Mouse (Mus musculus) intestine, postnatal 0 days (tissue): Measurements from ENCODE around the gene Ccdc62. TPM values are rescaled to one million over a fixed set of nuclear protein-coding genes. Genes with fewer than 3 reads are reported as not detected.

Source experiments
- ATAC-seq: fragments of 200-750 bp; cut with Nextera tagmentation; 2 replicates; pipeline ENCODE4 v1.8.0; 2017; ENCODE audit warnings: mild to moderate bottlenecking, moderate TSS enrichment, moderate library complexity
- H3K27ac ChIP-seq: fragments of 300-500 bp; sonication (generic); 2 replicates; pipeline ENCODE4 v1.5.1; 2014; ENCODE audit warnings: mild to moderate bottlenecking, low read depth, low read length, moderate library complexity
- H3K27me3 ChIP-seq: fragments of 300-500 bp; sonication (generic); replicated peaks from 2 replicates; pipeline ENCODE4 v1.6.1; 2014; ENCODE audit warnings: low read length, mixed read lengths; ENCODE audit not compliant: control insufficient read depth, insufficient read depth
- H3K36me3 ChIP-seq: fragments of 300-500 bp; sonication (generic); 2 replicates; pipeline ENCODE4 v1.6.1; 2014; ENCODE audit warnings: mild to moderate bottlenecking, moderate library complexity; ENCODE audit not compliant: control insufficient read depth, insufficient read depth
- H3K4me1 ChIP-seq: fragments of 300-500 bp; sonication (generic); replicated peaks from 2 replicates; pipeline ENCODE4 v1.6.1; 2014; ENCODE audit warnings: antibody characterized with exemption, low read length, mixed read lengths; ENCODE audit not compliant: control insufficient read depth, insufficient read depth
- H3K4me2 ChIP-seq: fragments of 300-500 bp; sonication (generic); replicated peaks from 2 replicates; pipeline ENCODE4 v1.6.1; 2014; ENCODE audit warnings: low read depth, mild to moderate bottlenecking, moderate library complexity
- H3K4me3 ChIP-seq: fragments of 300-500 bp; sonication (generic); 2 replicates; pipeline ENCODE4 v1.5.1; 2014; ENCODE audit warnings: low read depth, low read length
- H3K9ac ChIP-seq: fragments of 300-500 bp; sonication (generic); 2 replicates; pipeline ENCODE4 v1.6.1; 2014; ENCODE audit warnings: mild to moderate bottlenecking, low read depth, low read length
- H3K9me3 ChIP-seq: fragments of 300-500 bp; sonication (generic); 2 replicates; pipeline ENCODE4 v1.6.1; 2016; ENCODE audit warnings: mixed run types; ENCODE audit not compliant: control insufficient read depth
- CTCF ChIP-seq: sonication (generic); IDR thresholded peaks from 2 replicates; pipeline ENCODE4 v1.5.1; 2016; ENCODE audit warnings: low read depth, mild to moderate bottlenecking, control low read depth, antibody characterized with exemption, moderate library complexity
- WGBS: fragments of 180-500 bp; shearing (Covaris S2); extraction: QIAGEN DNeasy Blood & Tissue Kit; methylation state at CpG from one replicate; pipeline ENCODE4 v1.1.7; 2014; 5-methylcytosine and 5-hydroxymethylcytosine counted together
- polyA plus RNA-seq: library from polyadenylated mRNA; unstranded; fragments of >200 nt; fragmentation: Nextera tagmentation; extraction: Ambion mirVana; gene quantifications from 2 replicates; pipeline ENCODE4 v1.2.1, GENCODE M21; 2015

Ccdc62 gene
- polyA plus RNA-seq, 1 experiment from 2014 or later: 3.8 TPM

GRCm38 (mm10) chr5:124004356-124005150 is 74.1 kb downstream of the Ccdc62 start:
- Histone ChIP-seq H3K36me3 (peaks cover 64% of the 10 kb centered on the region), H3K4me1 (0 out of 2 replicates have a peak, but pooled peaks cover 1% of the 10 kb centered on the region)

GRCm38 (mm10) chr5:124005151-124005500 is 74.6 kb downstream of the Ccdc62 start:
- no peaks in the 10 kb centered on the region for H3K27me3 ChIP-seq
- no peak for ATAC-seq
- peak overlapping the region; percentile 77; the same call in 1 of the 2 replicates for H3K27ac ChIP-seq
- H3K4me3 ChIP-seq: no peak overlapping the region
- H3K9ac ChIP-seq: no peak overlapping the region
- TF ChIP-seq CTCF: no peak
- no peak overlapping the region for H3K4me2 ChIP-seq
- H3K36me3 ChIP-seq: peaks cover 58% of the 10 kb centered on the region
- H3K4me1 ChIP-seq: 0 out of 2 replicates have a peak, but pooled peaks cover 2% of the 10 kb centered on the region
- no peaks in the 10 kb centered on the region for H3K9me3 ChIP-seq
- WGBS: 71% methylated on average over 15 of the region's 15 CpGs

More at GRCm38 (mm10) chr5:124004356-124005150, 74.1 kb downstream of the Ccdc62 start:
- TF ChIP-seq CTCF: peak; percentile 42
- no peaks in the 10 kb centered on the region for H3K27me3 ChIP-seq
- H3K4me3 ChIP-seq: no peak overlapping the region
- no peak overlapping the region for H3K9ac ChIP-seq
- ATAC-seq: peak; percentile 87
- WGBS: 61% methylated on average over 17 of the region's 17 CpGs
- peak overlapping the region; percentile 77 for H3K27ac ChIP-seq
- H3K4me2 ChIP-seq: no peak overlapping the region
- H3K9me3 ChIP-seq: no peaks in the 10 kb centered on the region

GRCm38 (mm10) chr5:124005591-124005990 is 75.1 kb downstream of the Ccdc62 start:
- no peak for TF ChIP-seq CTCF
- Histone ChIP-seq H3K27ac (0 out of 2 replicates have a peak overlapping the region, but pooled peaks have one; percentile 77), H3K27me3 (no peaks in the 10 kb centered on the region), H3K9ac (no peak overlapping the region), H3K4me3 (no peak overlapping the region), H3K9me3 (no peaks in the 10 kb centered on the region), H3K4me2 (no peak overlapping the region), H3K36me3 (peaks cover 54% of the 10 kb centered on the region), H3K4me1 (peaks cover 2% of the 10 kb centered on the region; the same call in 1 of the 2 replicates)
- ATAC-seq: no peak
- WGBS: 76% methylated on average over 11 of the region's 11 CpGs

- Histone ChIP-seq H3K27me3 (no peaks in the 10 kb centered on the region), H3K4me2 (no peak overlapping the region), H3K4me1 (peaks cover 8% of the 10 kb centered on the region; the same call in 1 of the 2 replicates), H3K4me3 (no peak overlapping the region), H3K27ac (peak overlapping the region; percentile 77), H3K9me3 (no peaks in the 10 kb centered on the region), H3K9ac (no peak overlapping the region), H3K36me3 (peaks cover 47% of the 10 kb centered on the region)
- TF ChIP-seq CTCF: no peak
- WGBS: 80% methylated on average over 26 of the region's 26 CpGs
- ATAC-seq: no peak
Observed at GRCm38 (mm10) chr5:124006082-124006873, 75.8 kb downstream of the Ccdc62 start.

- Histone ChIP-seq H3K4me1 (peaks cover 14% of the 10 kb centered on the region; the same call in 1 of the 2 replicates), H3K27ac (peak overlapping the region; percentile 77), H3K9me3 (no peaks in the 10 kb centered on the region), H3K4me2 (no peak overlapping the region), H3K4me3 (no peak overlapping the region), H3K27me3 (no peaks in the 10 kb centered on the region), H3K36me3 (peaks cover 40% of the 10 kb centered on the region), H3K9ac (peak overlapping the region; percentile 13; the same call in 1 of the 2 replicates)
- ATAC-seq: peak; percentile 29; the same call in 1 of the 2 replicates
- WGBS: 83% methylated on average over 17 of the region's 17 CpGs
- TF ChIP-seq CTCF: no peak
Observed at GRCm38 (mm10) chr5:124006891-124007491, 76.5 kb downstream of the Ccdc62 start.

- no peak overlapping the region for H3K4me3 ChIP-seq
- WGBS: 49% methylated on average over 8 of the region's 8 CpGs
- H3K4me2 ChIP-seq: no peak overlapping the region
- H3K36me3 ChIP-seq: peaks cover 27% of the 10 kb centered on the region
- no peak for ATAC-seq
- TF ChIP-seq CTCF: no peak
- H3K27ac ChIP-seq: peak overlapping the region; percentile 58
- H3K9me3 ChIP-seq: no peaks in the 10 kb centered on the region
- peaks cover 17% of the 10 kb centered on the region; the same call in 1 of the 2 replicates for H3K4me1 ChIP-seq
- H3K9ac ChIP-seq: no peak overlapping the region
- no peaks in the 10 kb centered on the region for H3K27me3 ChIP-seq
Observed at GRCm38 (mm10) chr5:124010077-124010476, 79.6 kb downstream of the Ccdc62 start.
